Mouse (Mus musculus) large intestine, adult 2 months (tissue): ENCODE results near the gene Pi16. TPM values are rescaled to one million over a fixed set of nuclear protein-coding genes. Genes with fewer than 3 reads are reported as not detected.
"Not testable (repeated sequence)": the region's sequence is repeated elsewhere in the genome, so short reads cannot be mapped to it uniquely, and the experiment has no call there.

ENCODE experiments used
- DNase-seq: peaks from one replicate; pipeline ENCODE4 v3.0.0-alpha.2; 2012; ENCODE audit warnings: low read depth, low spot score
- WGBS: fragments of 180-500 bp; shearing (Covaris S2); methylation state at CpG from one replicate; pipeline ENCODE4 v1.1.7; 2018; 5-methylcytosine and 5-hydroxymethylcytosine counted together
- polyA plus RNA-seq: library from polyadenylated mRNA; depleted of rRNA; stranded (reverse); fragments of >200 nt; gene quantifications from 2 replicates; pipeline ENCODE4 v1.2.3, GENCODE M21; 2012

Pi16 gene
- polyA plus RNA-seq, 1 experiment, result 1.5 TPM

DNA sequence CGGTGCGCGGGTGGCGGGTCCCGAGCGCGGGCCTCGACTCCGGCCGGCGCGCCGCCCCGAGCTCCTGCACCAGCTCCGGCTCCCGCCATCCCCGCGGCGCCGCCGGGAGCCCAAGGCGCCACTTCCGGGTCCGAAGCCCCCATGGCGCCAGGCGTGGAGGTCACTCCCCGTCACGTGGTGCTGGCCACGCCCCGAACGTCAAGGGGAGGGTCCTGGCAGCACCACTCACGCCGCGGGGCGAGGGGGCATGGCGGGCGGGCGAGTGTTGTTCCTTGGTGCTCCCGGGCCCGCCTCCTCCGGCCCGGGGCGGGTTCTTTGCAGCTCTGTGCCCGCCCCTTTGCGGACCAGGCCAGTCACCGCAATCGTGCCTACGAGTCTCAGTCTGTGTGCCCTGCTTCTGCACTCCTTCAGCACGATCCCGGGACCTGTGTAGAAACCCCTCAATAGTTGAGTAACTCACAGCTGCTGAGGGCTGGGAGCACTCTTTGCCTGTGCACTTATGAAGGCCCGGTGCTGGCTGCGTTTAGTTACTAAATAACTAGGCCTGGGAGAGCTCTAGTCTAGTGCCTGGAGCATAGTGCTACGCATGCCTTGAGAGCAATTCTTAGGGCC is 30.3 kb downstream of the Pi16 start, which contains the start of gene Mtch1:
Gene Mtch1 (minus strand): TSS at position 290 of the 612 bp plus-strand sequence.
- DNase-seq, result peak; percentile 89
- WGBS, result under 1% methylated on average over 53 of the region's 53 CpGs

DNA sequence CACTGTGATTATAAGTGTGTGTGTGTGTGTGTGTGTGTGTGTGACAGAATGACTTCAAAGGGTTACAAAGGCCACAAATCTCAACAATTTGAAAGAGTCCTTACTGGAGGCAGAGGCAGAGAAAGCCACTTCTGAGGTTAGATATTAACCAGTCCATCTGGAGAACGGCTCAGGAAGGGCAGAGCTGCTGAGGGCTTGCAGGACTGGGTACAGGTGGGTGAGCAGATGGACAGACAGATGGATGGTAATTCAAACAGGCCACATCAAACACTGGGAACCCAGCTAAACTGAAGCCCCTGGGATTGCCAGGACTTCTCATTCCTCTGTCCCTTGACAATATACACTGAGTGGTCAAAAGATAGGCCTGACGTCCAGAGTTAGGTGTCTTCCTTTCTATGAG is 31.5 kb downstream of the Pi16 start:
- no peak for DNase-seq
- 51% methylated on average over 2 of the region's 2 CpGs for WGBS

DNA sequence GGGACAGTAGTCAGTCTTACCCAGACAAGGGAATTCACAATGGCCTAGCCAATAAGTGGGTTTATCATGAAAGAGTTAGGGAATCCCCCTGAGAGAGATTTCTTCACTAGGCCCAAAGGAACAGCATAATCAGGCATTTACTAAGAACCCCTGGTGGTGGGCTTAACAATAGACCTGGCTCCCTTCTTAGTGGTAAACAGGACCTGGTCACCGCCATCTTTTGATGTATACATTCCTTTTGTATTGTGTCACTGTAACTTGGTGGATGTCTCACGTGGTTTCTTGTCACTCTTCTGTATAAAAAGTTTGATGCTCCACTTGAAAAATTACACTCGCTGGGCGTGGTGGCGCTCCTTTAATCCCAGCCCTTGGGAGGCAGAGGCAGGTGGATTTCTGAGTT is 33.6 kb downstream of the Pi16 start:
- not testable (repeated sequence) for DNase-seq
- 92% methylated on average over 5 of the region's 5 CpGs for WGBS

DNA sequence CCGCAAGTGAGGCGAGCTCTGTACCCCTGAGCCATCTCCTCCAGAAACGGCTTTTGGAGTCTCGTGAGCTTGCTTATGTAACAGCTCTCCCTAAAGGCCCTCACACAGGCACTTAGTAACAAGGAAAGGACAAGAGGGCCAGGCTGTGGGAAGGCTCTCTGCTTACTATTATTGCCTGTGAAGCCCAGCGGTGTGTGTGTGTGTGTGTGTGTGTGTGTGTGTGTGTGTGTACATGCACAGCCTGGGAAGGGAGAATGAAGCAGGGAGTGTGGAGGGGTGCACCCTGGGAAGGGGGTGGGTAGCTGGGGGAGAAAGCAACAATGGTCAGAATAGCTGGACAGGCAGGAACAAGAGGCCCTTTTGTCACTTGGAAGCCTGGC is 38.0 kb downstream of the Pi16 start:
- WGBS, result 22% methylated on average over 5 of the region's 5 CpGs
- DNase-seq, result no peak

DNA sequence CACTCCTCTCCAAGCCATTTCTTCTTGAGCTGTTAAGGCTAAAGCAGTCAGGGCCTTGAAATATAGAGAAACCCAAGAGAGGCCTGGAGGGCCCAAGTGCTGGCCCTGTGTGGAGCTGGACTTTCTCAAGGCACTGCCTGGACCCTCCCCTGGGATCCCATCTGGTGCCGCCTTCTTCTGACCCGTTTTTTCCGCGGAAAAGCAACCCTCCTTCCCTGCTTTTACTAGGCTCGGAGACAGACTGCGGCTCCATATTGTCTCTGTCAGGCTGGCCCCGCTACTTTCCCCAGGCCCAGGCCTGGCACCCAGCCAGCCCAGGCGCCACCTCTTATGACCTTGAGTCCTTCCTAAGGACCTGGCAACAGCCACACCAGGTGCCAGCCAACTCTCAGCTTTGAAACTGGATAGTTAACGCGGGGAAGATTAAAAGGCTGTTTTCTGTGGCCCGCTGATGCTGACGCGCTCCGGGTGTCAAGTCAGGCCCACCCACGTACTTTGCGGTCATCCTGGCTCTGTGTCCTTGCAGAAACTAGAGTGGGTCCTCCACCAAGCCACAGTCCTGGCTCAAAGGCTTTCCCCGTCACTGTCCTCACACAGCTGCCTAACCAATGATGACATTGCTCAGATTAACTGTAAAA is 38.5 kb downstream of the Pi16 start:
- WGBS, result 13% methylated on average over 17 of the region's 17 CpGs
- no peak for DNase-seq

DNA sequence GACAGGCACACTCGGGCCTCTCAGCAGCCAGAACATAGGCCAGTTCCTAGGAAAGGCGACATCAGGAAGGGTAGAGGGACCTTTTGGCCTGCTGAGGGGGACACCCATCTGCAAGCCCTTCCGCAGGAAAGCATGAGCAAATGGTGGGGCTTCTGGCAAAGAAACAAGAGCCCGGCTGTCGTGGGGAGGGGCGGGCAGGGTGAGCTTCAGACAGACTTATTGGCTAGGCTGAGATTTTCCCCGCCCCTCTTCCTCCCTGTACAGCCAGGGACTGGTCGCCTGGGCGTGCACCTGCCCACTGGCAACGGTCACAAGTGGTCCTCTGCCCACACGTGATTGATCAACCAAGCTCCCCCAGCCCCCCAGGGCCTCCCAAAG is 39.0 kb downstream of the Pi16 start:
- DNase-seq, result no peak
- whole genome bisulfite sequencing, result 11% methylated on average over 11 of the region's 11 CpGs

DNA sequence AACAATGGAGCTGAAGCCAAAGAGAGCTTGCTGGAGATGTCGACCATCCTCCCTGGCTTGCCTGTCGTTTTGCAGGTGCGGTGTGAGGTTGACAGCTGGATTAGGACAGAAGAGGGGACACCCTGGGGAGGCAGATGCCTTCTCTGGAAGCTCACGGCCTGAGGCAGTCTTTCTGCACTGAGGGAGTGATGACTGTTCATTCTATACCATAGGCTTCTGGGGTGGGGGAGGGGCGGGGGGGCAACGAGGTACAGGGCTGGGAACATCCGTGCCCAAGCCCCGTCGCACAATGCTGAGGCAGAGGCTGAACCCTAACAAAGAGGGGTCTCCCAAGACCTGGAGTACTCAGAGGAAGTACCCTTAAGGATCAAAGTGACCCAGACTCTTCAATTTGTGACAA is 39.4 kb downstream of the Pi16 start:
- DNase-seq, result no peak
- WGBS, result 34% methylated on average over 9 of the region's 9 CpGs

- DNase-seq, result no peak
- 72% methylated on average over 3 of the region's 3 CpGs for WGBS
Measured at GRCm38 (mm10) chr17:29358928-29359327, 41.4 kb downstream of the Pi16 start.

- no peak for DNase-seq
- 34% methylated on average over 5 of the region's 5 CpGs for WGBS
Measured at GRCm38 (mm10) chr17:29360761-29361221, 43.3 kb downstream of the Pi16 start, which contains the start of gene Fgd2. TSS of gene Fgd2 (plus strand) at chr17:29360914.

- 58% methylated on average over 8 of the region's 8 CpGs for WGBS
Measured at GRCm38 (mm10) chr17:29361982-29362691, 44.7 kb downstream of the Pi16 start.

DNA sequence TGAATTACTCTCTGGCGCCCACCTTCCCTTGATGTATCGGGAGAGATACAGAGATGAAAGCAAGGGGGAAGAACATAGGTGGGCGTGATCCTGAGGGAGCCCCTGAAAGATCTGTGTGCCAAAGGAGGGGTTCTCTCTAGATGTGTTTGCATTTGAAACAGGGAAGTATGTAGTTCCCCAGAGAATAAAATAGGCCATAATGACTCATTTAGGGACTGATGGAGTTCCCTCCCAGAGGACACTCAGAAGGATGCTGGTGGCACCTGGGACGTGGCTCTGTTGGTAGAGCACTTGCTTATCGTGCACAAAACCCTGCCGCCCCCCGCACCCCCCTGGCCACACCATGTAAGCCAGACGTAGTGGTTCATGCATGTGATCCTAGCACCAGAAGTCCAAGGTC is 45.6 kb downstream of the Pi16 start:
- no peak for DNase-seq
- 68% methylated on average over 8 of the region's 8 CpGs for WGBS

More at GRCm38 (mm10) chr17:29361982-29362691, 44.7 kb downstream of the Pi16 start:
- DNase-seq, result no peak

GRCm38 (mm10) chr17:29365105-29365621 is 47.7 kb downstream of the Pi16 start:
- no peak for DNase-seq
- 68% methylated on average over 13 of the region's 13 CpGs for WGBS

DNA sequence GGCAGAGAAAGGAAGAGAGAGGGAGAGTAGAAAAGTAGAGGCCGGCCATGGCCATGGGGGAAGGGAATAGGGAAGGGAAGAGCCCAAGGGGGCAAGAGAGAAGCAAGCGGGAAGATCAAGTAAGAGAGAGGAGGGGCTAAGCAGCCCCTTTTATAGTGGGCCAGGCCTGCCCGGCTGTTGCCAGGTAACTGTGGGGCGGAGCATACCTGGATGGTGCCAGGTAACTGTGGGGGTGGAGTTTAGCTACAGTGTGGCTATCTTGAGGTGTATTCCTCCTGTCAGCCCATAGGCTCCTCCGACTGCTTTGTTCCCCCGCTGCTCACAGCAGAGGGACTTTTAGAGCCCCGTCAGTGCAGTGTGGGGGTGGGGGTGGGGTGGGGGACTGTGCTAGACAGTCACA is 51.2 kb downstream of the Pi16 start:
- DNase-seq, result no peak
- 23% methylated on average over 7 of the region's 7 CpGs for WGBS

DNA sequence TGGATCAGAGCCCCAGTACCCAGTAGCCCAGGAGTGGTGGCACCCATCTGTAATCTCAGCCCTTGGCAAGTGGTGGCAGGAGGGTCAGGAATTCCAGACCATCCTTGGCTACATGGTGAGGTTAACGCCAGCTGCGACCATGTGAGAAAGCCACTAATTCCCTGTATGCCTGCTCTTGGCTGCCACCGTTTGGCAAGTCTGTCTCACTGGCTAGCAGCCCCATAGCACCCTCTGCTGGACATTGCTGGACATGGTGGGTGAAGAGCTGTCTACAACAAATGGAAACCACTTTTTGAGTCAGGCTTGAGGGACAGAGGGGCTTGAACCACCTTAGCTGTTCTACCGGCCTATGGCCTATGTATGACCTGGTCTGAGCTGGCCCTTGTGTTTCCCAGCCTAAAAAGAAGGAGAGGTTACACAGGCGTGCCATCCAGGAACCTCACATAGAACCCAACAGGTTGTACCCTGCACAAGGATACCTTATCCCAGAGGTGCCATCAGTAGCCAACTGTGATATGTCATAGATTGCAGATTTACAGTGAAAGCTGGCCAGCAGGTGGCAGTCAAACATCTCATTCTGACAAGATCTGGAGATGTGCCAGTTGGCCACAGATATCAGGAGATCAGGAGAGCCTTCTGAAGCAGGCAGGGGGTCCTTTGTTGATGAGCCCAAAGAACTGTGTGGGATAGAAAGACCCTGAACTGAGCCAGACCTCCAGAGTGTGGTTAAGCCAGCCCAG is 53.7 kb downstream of the Pi16 start:
- WGBS, result 10% methylated on average over 5 of the region's 5 CpGs
- peak; percentile 80 for DNase-seq

- 66% methylated on average over 10 of the region's 10 CpGs for WGBS
- DNase-seq, result no peak
Measured at GRCm38 (mm10) chr17:29375871-29376270, 58.4 kb downstream of the Pi16 start.

DNA sequence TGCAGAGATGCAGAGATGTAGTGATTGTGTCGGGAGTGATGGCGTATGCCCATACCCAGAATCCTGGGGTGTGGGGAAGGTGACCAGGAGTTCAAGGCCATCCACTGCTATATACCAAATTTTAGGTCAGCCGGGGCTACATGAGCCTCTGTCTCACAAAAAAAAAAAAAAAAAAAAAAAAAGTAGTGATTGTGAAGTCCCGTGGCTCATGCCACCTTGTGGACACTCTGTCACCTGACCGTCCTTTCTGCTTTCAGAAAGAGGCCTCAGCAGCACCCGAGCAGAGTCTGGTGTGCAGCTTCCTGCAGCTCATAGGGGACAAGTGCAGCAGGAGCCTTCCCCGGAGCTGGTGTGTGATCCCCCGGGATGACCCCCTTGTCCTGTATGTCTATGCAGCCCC is 60.6 kb downstream of the Pi16 start:
- 56% methylated on average over 8 of the region's 8 CpGs for WGBS
- no peak for DNase-seq
